Mouse (Mus musculus) left cerebral cortex, adult 18-20 months (tissue): ENCODE data around the gene Edrf1. TPM values are rescaled to one million over a fixed set of nuclear protein-coding genes. Genes with fewer than 3 reads are reported as not detected.

Source experiments
- DNase-seq, 2 experiments: peaks; one replicate each; pipeline ENCODE4 v3.0.0; 2021 to 2022; ENCODE audit warnings: low spot score in 2 of 2, mixed read lengths in 1 of 2
- long read RNA-seq, 2 experiments: library from polyadenylated mRNA; stranded (forward); transcript quantifications; one replicate each; pipeline ENCODE4 v2.0.0; 2021
- total RNA-seq, 2 experiments: library from RNA; stranded (reverse); gene quantifications; 2 replicates each; pipeline ENCODE4 v1.2.3; 2021

Gene Edrf1
- total RNA-seq = 10 to 100 TPM; 23.3 to 27.0 TPM
- long read RNA-seq, experiment 1, full-length matches to known transcripts = 12 of 18 reads
- long read RNA-seq, experiment 1, partial matches to known transcripts = 0 of 18 reads
- long read RNA-seq, experiment 1, other reads (novel, unspliced or antisense) = 6 of 18 reads
- long read RNA-seq, experiment 2, full-length matches to known transcripts = 3 of 9 reads
- long read RNA-seq, experiment 2, partial matches to known transcripts = 3 of 9 reads
- long read RNA-seq, experiment 2, other reads (novel, unspliced or antisense) = 3 of 9 reads

DNA sequence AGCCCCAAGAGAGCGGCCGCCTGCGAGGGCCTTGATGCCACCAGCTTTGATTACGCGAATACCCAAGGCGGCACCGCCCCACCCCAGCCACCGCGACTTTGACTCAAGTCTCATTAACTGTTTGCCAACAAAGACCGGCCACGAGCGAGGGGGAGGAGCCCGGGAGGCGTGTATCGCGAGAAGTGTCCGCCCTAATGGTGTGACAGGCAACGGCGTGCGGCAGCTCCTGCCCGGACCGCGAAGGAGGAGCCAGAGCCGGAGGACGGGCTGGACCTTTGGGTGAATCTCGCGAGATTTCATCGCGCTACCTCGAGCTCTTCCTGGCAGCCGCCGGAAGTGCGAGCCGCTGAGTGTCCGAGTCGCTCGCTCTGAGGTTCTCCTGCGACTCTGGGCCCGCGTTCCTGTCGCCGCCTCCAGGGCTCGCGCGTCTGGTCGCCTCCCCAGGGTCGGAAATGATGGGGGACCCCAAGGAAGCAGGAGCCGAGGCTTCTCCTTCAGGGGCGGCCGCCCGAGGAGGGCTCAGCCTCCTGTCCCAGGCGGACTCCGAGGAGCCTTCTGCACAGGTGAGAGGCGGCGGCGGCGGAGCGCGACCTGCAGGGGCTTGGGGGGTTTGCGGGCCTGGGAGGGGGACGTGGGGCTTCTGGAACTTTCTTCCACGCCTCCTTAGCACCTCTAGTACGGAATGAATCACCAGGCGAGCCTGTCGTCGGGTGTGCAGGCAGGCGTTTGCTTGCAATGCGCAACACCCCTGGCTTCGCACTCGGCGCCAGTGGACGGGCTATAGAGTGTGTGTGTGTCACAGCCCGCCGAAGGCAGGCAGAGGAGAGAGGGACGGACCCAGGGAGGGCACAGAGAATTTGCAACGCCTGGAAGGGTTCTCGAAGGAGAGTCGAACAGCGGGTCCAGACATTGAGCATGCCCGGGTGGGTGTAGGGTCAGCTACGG is at the start of gene Edrf1:
Edrf1 (plus strand) TSS at position 183 of the 945 bp plus-strand sequence.
- DNase-seq = peak; percentile 94 to 97

DNA sequence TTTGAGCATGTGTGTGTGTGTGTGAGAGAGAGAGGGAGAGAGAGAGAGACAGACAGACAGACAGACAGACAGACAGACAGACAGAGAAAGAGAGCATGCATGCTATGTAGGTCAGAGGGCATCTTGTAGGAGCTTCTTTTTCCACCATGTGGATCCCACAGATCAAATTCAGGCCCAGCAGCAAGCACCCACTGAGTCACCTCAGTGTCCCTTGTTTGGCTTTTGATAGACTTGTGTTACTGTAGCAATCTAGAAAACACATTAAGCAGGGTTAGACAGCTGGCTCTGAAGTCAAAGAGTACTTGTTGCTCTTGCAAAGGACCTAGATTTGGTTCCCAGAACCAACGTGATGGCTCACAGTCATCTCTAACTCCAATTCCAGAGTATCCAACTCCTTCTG is 45.6 kb upstream of the Edrf1 start:
- DNase-seq = no peak

DNA sequence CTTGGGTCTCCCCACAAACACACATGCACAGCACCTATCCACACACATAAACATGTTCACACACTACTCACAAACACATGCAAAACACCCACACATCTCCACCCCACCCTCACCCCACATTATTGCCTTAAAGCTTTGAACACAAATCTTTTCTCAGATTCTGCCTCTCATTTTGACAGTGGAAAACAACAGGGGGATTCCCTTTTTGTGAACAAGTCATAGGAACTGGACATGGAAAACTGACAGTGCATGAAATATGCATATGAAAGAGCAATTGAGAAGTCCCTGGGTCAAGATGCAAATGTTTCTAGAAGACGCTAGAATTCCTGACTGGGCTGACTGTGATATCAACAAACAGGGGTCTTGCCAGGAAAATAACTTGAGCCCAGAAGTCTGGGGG is 36.8 kb upstream of the Edrf1 start:
- no peak for DNase-seq

DNA sequence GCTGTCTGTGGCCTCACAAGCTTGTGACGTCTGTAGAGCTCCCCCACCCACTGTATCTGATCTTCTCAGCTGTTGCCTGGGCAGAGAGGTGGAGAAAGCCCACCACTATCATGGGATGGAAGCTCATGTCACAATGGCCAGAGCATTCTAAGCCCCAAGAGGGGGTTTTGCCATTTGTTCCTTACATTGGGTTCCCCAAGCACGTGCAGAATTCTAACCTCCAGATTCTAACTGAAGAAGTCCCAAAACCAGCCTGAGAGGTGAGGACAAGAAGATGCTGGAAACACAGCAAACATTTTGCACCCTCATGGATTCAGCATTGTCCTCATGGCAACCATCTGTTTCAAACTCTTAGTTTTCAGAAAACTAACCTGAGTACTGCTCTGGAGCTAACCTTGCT is 35.3 kb upstream of the Edrf1 start, which contains the start of gene Tex36:
Tex36 (minus strand) TSS at position 101 of the 400 bp plus-strand sequence.
- no peak for DNase-seq

DNA sequence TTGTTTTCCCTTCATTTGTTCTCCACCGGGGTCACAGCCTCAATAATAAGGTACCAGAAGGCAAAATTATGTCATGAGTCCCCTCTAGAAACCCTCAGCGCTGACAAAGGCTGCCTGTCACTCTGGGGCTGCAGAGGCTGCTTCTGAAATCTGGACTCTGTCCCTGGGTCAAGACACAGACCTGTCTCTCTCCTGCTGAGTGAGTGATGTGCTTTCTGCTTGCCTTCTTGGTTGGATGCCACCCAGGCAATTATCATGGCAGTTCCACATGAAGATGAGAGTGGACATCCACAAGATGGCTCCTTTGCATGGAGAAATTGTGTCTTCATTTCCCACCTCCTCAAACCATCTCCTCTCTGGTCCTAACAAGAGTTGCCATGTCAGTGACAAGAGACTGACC is 34.2 kb upstream of the Edrf1 start:
- DNase-seq = no peak

DNA sequence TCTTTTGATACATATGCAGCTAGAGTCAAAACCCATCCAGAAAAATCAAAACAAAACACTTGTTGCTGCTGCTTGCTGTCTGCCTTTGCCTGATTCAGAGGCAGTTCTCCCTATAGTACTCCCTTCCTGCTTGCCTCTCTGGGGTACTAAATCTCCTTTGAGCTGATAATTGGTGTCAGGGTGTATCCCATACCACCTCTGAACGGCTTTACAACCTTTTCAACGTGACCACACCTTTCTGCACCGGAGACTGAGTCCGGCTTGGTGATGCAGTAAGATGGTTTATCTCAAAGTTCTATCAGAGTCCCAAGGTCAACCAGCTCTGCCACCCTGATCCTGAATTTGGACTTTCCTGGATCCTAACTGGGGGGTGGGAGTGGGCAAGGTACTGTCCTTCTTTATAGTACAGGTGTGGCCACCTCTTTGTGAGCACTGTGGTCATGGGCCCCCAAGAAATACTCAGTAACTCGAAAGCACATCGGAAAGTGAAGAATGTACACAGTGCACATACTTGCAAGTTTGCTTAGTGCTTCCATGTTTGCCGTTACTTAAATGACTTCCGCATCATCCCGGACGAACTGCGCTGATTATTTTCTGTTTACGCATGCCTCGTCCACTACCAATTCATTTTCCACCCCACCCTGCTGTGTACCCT is 32.8 kb upstream of the Edrf1 start:
- DNase-seq = no peak

DNA sequence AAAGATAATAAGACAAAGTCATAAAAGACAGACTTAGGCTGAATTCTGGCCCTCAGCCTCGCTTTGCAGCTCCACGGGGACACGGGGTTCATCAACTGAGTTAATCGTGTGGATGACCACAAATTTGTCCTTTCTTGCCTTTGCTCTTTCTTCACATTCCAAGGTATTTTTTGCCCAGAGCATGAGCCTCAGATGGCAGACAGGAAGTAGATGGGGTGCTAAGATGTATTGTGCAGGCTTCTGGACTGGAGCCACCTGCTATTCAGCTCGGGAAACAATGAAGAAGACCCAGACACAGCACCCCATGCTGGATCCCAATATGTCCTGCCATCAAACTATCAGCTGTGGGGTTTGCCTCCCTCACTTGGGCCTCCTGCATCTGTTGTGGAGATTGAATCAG is 30.0 kb upstream of the Edrf1 start:
- no peak for DNase-seq

DNA sequence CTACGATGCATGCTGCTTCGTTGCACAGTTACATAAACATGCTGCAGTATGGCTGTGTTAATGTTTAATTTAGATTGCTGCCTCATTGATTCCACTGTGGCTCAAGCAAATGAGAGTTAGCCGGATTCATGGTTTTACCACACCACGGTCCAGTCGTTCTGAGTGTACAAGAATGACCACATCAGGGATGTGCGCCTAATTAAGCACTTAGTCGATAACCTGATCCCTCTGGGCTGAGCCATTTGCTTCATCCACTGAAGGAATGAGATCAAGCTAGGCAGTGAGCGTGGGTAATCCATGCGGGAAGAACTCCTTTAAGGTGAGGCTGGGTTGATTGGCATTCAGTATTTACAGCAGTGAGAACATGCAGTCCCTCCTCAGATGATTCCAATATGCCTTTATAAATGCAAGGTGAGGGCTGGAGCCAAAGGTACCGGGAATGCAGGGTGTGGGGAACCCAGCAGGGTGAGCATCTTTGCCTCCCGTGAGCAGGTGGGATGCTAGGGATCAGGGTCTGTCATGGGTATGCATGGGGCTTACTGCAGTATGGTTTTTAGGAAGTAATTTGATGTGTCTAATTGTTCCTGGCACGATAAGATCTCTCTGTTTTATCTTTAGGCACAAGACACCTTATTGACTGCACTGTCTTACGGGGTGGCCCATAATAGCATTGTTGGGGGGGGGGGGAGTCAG is 29.3 kb upstream of the Edrf1 start:
- DNase-seq = no peak

DNA sequence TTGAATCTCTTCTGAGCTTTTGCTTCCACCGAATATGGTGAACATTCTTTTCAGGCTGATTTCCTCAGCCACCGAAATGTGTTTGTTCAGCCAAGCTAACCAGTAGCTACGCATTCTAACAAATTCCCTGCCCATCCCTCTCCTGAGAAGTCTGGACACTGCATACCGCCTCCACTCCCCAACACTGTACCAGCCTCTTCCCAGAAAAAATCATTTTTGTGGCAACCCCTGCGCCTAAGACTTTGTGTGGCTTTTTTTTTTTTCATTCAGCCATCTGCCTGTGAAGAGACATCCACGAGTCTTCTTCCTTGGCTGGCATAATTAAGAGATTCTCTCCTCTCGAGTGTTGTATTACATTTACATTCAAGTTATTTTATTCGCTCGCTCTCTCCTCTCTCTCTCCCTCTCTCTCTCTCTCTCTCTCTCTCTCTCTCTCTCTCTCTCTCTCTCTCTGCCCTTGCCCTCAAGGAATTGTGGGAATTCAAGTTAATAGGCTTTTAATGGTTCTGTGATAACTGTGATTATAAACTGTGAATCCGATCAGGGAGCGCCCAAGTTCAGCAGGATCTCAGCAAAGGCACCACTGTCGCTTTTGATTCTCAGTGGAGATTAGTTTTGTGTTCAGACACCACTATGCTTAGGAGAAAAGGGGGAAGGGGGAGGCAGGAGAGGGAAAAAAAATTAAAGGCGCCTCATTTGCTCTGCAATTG is 28.6 kb upstream of the Edrf1 start:
- peak; percentile 7 to 35 for DNase-seq

DNA sequence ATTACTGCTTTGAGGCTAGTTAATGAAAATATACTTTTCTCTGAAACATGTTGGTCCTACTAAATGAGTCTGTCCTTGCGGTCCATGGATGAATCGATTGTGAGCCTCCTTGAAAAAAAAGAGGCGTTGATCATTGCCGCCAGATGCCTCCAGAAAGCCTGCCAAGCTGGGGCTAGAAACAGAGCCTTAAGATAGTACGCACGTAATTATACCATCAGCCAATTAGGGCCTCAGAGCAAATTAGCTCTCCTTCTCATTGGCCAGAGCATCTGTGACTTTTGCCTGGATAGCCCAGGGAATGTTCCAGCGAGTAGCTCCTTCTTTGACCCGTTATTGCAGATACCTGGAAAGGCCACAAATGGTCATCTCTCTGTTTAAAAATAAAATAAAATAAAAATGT is 27.8 kb upstream of the Edrf1 start:
- peak; percentile 24 to 27 for DNase-seq

DNA sequence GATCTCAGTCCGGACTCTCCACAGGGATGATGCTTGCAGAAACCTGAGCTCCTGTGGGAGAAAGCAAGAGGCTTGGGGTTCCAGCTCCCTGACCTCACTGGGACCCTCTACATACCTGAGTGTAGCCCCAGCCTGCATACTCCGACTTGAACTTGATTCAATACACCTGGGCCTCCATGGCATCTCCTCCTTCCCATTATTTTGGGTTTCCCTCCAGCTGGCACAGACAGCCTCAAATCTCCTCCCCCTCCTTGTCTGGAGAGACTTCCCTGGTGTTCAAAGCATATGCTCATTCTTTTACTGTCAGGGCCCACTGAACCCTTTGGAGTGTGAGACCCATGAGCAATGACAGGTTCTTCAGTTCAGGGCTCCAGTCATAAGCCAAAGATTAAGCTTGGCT is 24.4 kb upstream of the Edrf1 start:
- no peak for DNase-seq

DNA sequence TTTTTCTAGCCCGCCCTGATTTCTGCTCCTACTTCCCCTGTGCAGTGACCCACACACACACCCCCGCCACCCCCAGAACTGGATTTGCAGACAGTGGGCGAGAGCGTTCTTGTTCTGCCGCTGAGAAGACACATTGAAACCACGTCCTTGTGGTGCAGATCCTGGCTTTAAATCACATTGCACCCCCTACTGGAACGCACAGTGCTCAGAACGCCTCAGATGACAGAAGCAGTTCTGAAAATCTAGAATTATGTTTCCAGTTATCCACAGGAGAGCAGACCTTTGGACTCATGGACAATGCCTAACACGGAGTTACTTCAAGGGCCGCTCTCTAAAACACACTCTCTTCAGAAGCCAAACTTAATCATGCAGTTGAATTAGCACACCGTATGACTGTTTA is 16.6 kb upstream of the Edrf1 start:
- DNase-seq = peak; percentile 19 to 27

DNA sequence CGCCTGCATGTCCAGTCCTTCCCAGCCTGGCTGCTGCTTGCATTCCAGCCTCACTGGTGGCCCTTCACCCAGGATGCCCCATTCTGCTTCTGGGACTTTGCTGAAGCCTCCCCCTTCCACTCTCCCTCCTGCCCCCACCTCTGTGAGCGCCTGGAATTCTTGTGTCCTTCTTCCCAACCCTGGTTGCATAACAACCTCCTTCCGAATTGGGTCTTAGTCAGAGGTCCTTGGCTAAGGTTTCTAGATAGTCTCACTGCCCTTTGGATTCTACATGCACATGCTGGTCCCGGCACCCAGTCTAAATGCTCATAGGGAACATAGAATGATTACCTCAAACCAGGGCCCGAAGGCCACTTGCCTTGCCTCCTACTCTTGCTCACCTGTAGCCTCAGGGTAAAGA is 14.1 kb upstream of the Edrf1 start:
- no peak for DNase-seq

DNA sequence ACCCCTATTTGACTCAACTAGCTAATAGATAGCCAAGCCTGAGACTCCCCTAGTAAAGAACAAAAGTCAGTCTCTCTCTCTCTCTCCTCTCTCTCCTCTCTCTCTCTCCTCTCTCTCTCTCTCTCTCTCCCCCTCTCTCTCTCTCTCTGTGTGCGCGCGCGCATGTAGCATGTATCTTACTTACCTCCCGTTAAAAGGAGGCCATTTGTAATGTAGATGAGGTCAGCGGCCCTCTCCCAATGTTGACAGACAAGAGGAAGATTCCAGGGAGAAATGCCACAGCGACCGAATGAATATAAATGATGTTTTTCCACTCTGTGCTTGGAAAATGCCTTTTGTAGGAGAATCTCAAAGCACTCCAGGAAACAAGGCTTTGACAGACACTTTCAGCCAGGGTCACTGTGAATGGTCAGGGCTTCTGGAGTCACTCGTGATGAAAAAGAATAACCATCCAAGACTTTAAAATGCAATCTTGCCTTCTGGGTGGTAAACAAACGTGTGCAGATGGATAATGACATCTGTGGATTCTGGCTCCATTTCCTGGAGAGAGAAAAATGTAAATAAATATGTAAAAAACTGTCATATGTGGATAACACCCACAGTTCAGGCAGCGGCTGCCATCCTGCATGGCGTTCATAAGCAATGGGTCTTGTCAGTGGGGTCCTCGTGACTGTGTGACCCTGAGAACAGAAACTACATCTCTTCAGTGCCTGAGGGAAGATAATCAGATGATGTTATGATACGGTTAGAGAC is 10.0 kb upstream of the Edrf1 start:
- no peak for DNase-seq

DNA sequence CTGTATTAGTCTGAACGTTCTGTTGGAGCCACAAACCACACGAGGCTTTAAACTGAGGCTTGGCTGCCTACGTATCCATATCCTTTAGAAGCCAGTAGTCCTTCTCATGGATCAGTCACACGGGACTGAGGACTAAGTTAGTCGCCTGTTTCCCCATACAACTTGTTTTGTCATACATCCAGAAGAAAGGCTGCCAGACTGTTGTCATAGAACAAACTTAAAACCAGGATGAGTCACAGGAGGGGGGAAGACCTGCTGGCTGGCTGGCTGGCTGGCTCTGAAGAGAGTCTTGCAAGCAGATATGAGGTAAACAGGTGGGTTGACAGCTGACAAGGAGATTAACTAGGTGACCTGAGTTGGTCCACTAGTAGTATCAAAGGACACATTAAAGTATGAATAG is 6.5 kb upstream of the Edrf1 start:
- peak in 1 of 2 experiments; percentile 13 for DNase-seq

DNA sequence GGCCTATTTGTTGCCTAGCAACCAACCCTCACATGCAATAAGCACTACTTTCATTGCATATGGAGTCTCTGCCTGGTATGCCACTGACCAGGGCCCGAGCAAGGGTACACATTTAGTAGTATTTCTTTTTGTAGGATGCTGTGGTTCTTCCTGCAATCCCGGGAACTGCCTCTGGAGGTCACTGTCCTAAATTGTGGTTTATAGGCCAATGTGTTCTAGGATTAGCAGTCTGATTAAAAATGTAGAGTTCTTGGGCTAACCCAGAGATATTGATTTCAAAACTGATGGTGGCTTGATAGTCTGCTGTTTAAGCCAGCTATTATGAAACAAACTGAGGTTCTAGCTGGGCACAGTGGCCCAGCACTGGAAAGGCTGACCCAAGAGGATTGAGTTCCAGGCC is 4.9 kb upstream of the Edrf1 start:
- peak; percentile 50 to 74 for DNase-seq

DNA sequence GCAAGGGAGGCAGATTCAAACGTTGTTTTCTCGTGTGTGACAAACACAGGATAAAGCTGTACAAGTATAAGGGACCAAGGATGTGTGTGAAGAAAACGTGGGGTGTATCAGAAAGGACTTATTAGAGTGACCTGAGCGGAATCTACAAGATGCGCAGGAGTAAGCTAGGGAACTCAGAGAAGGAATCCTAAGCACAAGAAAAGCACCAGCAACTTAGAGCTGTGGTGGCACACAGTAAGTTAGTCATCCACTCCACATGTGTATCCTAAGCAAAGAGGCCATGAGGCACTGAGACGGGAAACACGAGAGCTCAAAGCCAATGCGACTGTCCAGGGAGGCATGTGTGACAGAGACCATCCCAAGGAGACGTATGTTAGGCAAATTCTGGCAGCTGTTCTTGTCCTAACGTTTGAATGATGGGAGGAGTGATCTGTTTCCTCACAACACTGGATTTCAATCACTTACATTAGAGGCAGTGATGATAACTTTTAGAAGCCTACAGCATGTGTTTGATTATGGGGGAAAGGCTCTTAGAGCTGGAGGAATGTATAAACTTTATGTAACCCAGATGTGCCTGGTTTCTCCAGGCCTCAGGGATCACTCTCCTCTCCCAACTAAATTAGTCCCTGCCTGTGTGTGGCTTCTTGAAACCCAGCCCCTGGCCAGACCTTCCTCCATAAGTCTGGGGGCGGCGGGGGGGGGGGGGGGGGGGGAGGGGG is 2.3 kb upstream of the Edrf1 start:
- DNase-seq = no peak

DNA sequence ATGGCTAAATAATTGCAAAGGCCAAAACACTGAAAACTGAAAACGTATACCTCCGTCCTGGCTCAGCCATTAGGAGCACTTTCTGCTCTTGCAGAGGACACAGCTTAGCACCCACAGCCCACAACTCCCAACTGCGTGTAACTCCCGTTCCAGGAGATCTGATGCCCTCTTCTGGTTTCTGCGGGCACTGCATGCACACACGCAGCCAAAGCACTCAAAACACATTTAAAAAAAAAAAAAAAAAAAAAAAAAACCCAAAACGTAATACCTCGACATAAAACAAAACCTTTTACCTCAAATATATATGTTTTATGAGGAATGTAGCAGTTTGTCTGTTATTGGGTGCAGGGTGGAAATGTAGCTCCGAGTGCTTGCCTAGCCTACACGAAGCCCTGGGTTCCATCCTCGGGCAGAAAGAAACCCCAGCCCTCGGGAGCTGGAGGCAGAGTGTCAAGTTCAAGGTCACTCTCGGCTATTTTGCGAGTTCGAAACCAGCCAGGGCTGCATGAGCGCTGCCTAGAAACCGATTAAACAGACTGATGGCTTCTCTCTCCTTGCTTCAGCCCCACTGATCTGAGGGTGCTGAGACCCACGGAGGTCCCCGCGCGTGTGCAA is 498 bp upstream of the Edrf1 start:
- peak; percentile 93 to 95 for DNase-seq

DNA sequence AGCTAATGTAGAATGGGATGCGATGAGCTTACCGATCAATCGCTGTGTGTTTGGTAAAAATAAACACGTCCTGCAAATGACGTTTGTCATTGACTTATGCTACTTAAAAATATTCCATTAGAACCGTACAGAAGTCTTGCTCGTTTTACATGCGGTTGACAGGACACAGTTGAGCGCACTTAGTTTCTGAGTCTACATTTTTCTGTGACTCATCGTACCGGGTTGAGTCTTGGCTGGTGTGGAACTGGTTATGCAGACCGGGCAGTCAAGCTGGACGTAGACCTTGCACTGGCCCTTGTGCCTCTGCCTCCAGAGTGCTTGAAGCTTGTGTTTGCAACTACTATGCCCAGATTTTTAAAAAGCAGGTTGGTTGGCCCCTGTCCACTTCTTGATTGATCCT is 963 bp downstream of the Edrf1 start:
- no peak for DNase-seq
